Mouse (Mus musculus): ENCODE measurements around the gene Dock8.
"Not testable (repeated sequence)": the region's sequence is repeated elsewhere in the genome, so short reads cannot be mapped to it uniquely, and the experiment has no call there.

The Dock8 gene

DNA sequence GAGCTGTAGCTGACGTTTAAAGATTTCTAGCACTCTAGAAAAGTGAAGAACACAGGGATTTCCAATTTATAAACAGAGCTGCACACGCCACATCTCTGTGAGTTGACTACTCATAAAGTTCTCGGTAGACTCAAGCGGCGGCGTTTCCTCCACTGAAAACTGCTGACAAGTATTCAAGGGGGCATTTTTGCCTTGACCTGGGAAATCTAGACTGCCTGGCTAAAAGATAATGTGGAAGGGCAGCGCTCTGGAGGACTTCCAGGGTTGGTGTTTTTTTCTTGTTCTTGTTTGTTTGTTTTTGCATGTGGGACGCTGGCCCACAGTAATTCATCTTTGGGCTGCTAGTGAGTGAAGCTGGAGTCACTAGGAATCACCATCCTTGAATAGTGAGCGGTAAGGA, 819 bp downstream of the Dock8 start:
- DNase-seq, result peak; percentile 60 to 62

DNA sequence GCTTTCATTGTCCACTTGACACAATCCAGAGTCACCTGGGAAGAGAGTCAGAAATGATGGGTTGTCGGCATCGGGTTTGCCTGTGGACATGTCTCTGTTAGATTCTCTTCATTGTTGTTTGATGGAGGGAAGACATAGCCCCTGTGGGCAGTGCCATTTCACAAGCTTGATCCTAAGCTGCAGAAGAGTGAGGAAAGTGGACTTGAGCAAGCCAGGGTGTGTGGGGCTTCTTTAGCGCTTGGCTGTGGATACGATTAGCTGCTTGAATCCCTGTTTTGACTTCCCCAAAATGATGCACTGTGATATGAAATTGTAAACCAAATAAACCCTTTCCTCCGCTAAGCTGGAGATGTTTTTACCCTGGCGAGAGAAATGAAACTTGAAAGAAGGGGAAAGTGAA, 2.7 kb downstream of the Dock8 start:
- DNase-seq, result no peak

DNA sequence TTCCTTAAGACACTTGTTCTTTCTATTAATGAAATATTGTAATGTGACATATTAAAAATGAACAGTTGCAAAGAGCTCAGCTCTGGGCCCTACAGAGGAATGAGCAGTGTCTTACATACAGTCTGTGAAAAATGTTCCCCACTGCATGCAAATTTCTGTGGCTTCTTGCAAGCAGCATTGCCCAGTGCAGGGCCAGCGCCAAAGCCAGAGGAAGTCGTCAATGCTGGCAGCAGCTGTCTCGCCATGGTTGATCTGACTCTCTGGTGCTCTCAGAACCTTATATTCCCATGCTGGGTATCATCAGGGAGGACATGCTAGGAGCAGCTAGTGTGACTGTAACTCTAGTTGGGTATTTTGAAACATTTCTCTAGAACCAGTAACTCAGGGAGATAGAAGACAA, 3.5 kb downstream of the Dock8 start:
- no peak for DNase-seq

DNA sequence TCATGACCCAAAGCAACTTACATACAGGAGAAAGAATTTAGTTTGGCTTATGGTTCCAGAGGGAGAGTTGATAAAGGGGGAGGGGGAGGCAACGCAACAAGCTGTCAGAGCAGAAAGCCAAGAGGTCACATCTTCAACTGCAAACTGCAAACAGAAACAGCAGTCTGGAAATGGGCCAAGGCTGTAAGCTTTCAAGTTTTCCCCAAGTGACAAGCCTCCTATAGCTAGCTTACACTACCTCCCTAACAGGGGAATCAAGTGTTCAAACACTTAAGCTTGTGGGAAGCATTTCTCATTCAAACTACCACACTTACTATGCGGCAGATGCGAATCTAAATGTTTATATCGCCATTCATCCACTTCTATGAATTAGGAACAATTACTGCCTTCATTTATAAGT, 4.5 kb downstream of the Dock8 start:
- no peak for DNase-seq

DNA sequence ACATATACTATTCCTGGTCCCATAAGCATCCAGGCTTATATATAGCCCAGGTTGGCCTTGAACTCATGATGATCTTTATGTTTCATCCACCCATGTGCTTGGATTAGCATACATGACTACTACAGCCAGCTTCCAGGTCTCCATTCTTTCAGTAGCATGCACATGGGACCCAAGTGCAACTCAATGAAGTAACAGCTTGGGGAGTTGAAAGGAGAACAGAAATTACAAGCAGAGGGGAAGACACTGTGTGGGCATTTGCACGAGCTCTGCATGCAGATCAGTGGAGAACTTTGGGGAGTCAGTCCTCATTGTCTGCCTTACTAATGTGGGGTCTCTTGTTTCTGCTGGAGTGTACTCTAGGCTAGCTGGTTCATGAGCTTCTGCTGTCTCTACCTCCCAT, 7.4 kb downstream of the Dock8 start:
- no peak for DNase-seq

DNA sequence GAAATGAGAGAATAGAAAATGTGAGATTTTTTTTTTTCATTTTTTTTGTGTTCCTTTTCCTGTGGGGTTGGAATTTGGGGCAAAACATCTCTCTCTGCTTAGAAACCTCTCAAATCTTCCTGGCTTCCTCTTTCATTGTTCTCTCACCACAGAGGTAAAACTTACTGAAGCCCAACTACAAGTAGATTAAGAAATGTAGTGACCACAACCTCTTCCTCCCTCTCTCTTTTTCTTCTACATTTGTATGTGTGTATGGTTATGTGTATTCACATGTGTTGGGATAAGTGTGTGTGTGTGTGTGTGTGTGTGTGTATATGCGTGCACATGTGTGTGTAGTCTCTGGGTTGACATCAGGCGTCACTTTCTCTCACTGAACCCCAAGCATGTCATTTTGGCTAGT, 9.2 kb downstream of the Dock8 start:
- no peak for DNase-seq

DNA sequence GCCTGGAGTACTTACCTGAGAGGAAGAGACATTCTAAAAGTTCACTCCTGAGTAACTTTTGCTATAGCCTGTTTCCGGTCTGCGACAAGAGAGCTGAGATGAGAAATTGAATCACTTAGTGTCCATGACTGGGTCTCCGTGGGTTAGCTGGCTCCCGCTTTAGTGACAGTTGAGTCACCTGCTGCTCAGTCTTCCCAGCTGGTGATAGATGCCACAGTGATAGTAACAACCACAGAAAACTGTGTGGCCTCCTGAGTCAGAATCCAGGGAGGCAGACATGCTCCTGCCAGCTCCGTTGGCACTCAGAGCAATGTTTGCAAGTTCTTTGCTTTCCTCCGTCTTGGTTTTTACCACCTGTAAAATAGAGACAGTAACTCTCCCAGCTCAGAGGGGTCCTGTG, 23.4 kb downstream of the Dock8 start:
- DNase-seq, result no peak

DNA sequence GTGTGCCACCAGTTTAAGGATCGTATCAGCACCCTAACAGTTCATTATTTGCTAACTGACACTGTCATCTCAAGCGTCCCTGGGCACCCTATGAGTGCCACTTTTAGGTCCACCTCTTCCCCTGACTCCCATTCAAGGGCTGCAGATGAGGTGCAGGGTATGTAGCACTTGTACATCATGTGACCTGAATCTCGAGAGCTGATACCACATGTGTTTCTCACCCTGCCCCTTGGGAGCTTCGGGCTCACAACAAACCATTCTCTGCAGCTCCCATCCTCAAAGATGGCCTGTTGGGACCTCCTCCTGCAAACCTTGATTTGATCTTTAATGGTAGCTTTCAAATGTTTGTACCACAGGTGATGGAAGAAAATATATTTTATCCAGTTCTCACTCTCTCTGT, 32.4 kb downstream of the Dock8 start:
- no peak for DNase-seq

DNA sequence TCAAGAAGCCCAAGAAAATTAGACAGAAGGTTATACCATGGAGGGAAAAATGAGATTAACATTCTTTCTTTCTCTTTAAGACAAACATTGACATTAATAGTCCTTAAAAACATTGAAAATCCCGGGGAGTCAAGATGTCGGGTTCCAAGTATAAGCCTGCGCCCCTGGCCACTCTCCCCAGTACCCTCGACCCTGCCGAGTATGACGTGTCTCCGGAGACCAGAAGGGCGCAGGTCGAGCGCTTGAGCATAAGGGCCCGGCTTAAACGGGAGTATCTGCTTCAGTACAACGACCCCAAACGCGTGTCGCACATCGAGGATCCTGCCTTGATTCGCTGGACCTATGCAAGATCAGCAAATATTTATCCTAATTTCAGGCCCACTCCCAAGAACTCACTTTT, 33.7 kb downstream of the Dock8 start:
- not testable (repeated sequence) for DNase-seq

DNA sequence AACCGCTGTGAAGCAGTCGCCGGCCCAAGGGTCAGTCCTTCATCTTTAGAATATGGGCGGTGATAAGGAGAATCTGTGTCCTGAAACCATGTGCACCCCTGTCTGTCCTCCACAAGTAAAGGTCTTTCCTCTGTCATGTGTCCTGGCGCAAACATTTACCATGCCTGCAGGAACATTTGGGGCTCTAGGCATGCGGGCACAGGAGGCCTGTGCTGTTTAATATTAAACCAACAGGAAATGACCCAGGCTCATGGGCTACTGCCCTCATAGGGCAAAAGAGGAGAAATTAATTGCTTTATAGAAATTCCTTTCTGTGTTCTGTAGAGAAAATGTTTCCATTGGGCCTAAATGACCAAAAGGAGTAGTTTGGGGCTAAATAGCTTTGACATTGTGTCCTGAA, 36.5 kb downstream of the Dock8 start:
- DNase-seq, result peak; percentile 64 to 89

DNA sequence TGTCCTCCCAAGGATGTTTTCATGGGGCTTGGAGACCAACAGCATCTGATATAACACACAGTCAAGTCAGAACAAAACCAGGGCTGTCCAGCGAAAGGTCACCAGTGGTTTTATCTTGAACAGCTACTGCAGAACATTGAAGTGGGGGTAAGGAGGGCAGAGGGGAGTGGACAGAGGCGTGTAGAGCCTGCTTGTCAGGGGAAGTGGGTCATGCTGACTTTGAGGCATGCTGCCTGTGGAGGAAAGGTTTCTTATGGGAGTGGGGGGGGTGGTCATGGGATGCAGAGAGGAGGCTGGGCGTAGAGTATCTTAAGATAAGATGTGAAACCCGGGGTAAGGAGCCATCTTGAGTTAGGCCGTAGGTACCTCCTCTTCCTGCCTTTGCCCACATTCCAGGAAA, 37.5 kb downstream of the Dock8 start:
- DNase-seq, result peak in 1 of 2 experiments; percentile 50

DNA sequence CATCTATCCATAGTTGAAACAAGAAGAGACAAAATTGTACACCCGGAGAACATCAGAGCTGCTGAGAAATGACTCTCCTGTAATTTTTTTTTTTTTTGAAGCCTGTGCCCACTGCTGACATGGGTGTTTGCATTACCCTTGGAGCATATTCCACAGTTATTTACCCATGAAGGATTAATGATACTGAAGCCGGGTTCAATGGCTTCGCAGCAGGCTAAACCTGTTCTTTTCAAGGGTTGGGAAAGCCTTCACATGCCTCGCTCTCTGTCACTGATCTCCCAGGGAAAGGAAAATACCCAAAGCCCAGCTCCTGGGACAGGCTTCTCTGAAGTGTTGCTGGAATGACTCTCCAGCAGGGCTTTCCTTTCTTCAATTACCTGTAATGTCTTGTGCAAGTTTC, 37.9 kb downstream of the Dock8 start:
- DNase-seq, result peak in 1 of 2 experiments; percentile 49

DNA sequence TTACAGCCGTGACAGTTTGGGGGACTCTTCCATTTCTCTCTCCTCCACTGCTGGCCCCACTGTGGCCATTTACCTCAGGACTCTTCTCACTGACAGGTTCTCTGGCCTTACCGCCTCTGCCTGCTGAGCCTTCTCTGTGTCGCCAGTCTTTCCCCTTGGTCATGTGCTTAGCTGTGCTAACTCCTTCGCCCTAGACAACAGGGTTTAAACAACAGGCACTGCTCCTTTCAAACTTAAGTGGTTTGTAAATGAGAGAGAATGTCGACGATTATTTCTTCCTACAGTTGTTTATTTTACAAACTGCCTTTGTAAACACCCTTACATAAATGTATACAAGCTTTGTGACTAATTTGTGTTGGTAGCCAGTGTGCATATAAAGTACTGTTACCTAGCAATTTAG, 39.0 kb downstream of the Dock8 start:
- no peak for DNase-seq

DNA sequence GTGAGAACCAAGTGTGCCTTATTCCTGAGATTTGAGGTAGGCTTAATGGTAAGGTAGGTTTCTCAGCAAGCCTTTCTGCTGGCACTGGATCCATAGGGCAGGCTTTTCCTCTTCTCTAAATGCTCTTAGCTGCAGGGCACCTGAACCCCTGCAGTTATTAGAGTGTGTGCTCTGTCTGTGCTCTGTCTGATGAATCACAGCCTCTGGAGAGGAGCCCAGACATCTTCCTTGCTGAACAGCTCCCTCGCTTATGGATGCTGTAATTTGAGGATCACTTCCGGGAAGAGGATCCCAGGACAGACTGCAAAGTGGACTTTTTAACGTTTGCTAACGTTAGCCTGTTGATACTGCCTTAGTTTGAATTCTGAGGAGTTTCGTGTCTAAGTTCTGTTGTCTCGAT, 41.9 kb downstream of the Dock8 start:
- DNase-seq, result no peak

DNA sequence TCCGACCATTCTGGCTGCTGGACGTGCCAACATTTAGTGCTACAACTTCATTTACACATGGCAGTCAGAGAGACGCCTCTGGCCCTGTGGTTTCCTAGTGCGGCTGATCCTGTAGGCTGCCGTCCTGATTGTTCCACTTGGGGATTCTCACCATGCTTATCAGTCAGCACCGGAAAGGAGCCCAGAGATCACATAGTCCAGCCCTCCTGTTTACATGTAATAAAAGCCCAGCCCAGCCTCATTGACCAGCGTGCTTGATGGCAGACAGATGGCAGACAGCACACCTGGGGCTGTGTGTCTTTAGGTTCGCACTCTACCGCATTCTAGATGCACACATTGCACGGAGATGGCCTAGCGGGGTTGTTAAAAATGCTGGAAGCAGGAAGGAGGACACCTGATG, 43.6 kb downstream of the Dock8 start:
- no peak for DNase-seq

DNA sequence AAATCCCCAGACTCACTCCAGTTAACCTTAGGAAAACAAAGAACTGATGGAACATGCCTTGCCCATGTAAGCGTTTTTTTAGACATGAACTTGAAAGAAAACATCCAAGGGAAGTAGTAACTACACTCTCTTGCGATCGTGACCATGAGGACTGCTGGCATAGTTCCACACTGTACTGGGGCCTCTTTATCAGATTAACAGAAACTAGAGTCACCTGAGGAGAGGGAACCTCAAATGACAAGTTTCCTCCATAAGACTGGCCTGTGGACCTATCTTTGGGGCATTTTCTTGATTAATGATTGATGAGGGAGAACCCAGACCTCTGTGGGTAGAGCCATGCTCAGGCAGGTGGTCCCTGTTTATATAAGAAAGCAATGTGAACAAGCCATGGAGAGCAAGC, 44.7 kb downstream of the Dock8 start:
- no peak for DNase-seq

DNA sequence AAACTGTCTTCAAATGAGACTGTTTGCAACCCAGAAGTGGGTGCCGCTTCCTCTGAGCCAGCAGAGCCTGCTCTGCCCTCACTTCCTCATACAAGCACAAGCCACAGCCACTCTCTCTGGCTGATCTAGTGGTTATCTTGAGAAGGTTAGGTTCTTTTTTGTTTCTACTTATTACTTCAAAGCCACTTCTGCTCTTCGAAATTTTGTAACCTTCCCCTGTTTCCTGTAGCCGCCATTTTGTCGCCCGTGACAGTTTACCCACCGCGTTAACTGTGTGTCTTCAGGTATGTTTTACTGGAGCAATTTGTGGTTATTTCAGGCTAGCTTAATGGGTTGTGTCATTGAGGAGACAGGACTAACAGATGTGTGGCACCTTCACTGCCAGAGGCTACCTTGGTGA, 53.0 kb downstream of the Dock8 start:
- DNase-seq, result no peak

DNA sequence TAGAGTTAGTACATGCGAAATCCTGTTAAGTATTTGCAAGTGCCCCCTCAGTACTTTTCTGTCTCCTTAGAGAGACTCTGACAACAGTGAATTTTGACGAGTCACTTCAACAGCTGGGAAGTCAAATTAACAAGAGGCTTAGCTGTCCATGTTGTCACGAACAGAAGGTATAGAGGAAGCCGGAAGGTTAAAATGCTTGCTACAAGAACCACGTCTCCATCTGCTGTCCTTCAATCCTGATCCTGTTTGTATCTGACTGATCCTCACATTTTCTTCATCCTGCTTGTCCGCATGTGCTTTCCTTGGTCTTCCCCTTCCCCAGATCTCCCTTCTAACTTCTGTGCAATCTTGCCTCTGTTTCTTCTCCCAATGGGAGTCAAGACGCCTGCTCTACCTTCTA, 53.8 kb downstream of the Dock8 start:
- no peak for DNase-seq

DNA sequence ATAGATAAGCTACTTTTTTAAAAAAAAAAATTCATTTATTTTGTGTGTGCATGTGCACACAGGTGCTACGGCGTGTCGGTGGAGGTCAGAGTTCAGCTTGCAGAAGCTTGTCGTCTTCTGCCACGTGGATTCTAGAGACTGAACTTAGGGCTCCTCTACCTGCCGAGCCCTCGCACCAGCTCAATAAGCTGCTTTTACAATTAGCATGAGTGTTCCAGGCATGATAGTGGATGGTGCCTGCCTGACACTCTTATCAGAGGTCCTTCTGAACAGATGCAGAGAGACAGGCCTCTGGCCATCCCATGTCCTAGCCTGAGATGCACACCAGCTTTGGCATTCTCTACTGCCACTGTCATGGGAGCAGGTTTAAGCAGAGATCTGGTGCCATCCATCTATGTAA, 55.7 kb downstream of the Dock8 start:
- DNase-seq, result no peak

DNA sequence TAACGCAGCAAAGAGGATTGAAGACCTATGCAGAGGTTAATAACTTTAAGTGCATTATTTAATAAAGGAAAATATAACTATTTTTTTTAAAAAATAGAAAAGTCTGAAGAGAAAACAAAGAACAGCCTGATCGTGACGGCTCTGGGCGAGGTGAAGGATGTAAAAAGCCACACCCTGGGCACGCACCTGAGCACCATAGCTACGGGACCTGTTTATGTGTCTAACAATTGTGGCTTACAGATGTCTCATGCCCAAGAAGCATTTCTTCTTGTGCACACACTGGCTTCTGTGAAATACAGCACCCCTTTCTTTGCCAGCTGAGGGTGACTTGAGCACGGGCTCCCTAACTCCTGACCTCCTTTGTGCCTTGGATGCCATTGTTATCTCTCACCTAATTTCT, 56.2 kb downstream of the Dock8 start:
- no peak for DNase-seq

DNA sequence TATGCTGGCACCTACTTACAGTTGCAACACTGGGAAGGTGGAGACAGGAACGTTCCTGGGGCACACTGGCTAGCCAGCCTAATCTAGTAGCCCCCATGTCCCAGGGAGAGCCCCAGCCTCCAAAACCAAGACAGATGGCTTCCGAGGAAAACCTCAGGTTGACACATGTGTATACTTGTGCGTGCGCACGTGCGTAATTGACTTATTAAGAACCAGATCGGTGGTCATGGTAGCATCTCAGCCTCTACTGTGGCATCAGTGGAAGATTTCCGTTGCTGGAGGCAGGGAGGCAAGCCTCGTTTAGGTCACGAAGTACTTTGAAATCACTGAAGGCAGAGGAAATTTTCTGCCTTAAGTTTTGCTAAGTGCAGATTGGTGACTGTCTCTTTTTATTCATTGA, 56.9 kb downstream of the Dock8 start:
- no peak for DNase-seq

DNA sequence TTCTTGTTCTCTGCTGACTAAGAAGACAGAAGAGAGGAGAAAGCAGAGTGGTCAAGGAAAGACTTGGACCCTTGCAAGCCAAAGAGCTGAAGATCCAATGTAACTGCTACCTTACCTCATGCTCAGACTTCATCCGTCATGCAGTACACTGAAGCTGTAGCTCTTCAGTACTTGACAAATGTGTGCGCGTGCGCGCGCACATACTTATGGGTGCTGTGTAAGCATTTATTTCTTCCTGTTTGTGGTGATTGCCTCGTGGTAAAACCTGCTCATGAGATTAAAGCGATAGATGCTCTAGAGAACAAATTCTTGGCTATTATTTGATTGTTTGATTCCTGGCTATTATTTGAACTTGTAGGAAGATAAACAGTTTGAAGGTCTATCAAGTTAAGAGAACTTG, 58.5 kb downstream of the Dock8 start:
- no peak for DNase-seq

DNA sequence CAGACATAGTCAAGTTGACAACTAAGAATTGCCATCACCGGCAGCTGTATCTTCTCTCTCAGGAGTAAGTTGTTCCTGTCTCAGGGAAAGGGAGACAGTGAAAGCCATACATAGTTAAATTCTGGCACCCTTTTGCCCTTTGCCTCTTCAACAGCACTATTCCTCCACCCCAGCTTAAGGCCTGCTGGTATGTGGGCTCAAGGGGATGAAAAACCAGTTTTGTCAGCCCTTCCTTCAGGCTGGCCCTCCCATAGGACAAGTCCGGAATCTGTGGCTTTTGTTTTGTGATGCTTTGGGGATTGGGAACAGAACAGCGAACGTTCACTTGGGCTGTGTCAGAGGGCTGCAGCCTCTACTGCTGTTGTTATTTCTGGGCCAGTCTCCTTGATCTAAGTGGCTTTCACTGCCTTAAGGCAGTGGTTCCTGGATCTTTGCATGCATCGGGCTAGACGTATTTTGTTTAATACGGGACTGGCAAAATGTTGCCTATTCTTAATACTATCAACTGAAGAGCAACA, 60.6 kb downstream of the Dock8 start:
- no peak for DNase-seq

DNA sequence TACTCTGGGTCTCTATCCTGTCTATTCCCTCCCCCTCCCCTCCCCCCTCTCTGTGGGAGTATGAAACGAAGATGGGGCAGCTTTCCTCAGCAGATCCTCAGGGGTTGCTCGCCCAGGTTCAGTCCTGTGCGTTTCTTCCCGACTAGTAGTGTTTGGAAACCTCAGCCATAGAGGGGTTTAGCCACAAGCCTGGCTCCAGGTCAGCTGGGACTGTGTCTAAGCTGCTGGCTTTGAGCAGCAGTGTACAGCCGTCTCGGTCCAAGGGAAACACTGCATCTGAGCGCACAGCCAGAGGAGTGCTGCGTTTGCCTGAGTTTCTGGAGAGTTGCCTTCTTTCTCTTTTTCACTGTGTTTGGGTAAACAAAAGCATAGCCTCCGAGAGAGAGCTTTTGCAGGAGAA, 61.0 kb downstream of the Dock8 start:
- peak; percentile 20 to 56 for DNase-seq

DNA sequence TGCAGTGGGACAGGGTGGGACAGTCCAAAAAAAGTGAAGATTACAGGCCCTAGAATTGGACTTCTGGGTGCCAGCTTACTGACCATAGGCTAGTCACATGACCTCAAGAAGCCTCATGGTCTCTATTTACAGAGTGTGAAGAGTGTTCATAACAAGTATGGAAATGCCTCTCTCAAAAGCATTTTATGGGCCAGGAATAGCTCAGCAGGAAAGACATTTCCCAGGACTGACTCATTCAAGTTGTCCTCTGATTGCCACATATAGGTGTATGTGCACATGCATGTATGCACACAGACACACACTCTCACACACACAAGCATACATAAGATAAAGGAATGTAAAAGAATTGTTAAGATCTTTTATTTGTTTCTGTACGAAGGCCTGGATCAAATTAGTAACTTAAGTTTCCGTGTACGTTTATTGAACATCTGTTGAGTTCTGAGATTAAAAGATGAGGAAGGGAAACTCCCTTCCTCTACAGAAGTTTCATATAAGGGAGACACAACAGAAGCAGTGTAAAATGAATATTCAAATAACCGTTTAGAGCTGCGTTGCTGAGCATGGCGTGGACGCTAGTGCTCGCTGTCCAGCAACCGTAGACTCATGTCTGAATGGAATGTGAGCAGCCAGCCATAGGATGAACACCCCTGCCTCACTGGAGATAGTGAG, 63.0 kb downstream of the Dock8 start:
- DNase-seq, result no peak

DNA sequence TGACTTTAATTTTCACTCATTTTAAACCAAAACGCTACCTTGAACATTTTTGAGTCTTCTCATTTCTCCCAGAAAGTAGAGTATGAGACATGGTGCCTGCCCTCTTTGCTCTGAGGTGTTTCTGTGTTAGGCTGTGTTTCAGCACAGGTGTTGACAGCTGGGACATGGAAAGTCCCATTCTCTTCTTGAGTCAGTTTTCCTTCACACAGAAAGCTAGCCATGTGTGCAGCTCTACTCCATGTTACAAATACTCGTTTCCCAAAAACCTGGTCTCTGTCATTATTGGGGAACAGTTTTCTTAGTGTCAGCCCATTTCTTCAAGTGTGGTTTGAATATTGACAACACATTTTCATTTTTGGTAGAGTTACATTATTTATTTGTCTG, 63.5 kb downstream of the Dock8 start:
- DNase-seq, result no peak

All from kidney, postnatal 25 days (tissue).